Mouse (Mus musculus): ENCODE measurements around the gene Mark4.

- TF ChIP-seq ZC3H11A (IDR thresholded peaks at IDR 0.05; ENCODE audit: borderline replicate concordance, low read depth, low read length), result no peak
- no peak for TF ChIP-seq MAFK (IDR thresholded peaks at IDR 0.05; ENCODE audit: insufficient read depth, low read depth, low read length)
Measured at GRCm38 (mm10) chr7:19483281-19483680, 24.7 kb upstream of the Mark4 start.
